Mouse (Mus musculus): Measurements from ENCODE around the gene Vat1l. TPM values are rescaled to one million over a fixed set of nuclear protein-coding genes. Genes with fewer than 3 reads are reported as not detected.

Gene Vat1l
- polyA plus RNA-seq, 1 experiment from 2014 or later: not detected

DNA sequence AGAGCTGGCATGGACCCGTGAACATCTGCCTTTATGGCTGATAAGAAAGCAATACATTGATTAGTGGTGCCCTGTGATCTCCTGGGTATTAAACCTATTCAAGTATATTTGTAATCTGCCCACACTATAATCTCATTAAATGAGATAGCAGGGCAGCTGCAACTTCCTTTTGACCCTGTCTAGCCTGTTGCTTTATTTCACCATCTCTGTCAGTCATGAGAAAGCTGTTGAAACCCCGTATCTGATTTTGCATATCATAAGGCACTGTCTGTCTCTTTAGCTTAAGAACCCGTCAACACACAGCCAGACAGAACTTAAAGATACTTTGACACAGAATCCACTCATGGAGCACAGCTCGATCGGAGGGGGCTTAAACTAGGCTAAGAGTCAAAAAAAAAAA is 213.1 kb downstream of the Vat1l start:
- no peak overlapping the region for H3K4me2 ChIP-seq (ENCODE audit: low read depth, low read length)
- H3K4me3 ChIP-seq (ENCODE audit: low read depth, low read length): no peak overlapping the region
- no peaks in the 10 kb centered on the region for H3K36me3 ChIP-seq (replicated peaks; ENCODE audit: insufficient read depth, low read length)
- ATAC-seq (no peak), DNase-seq (no peak)
- WGBS (ENCODE audit: insufficient replicate concordance): 56% methylated on average over 5 of the region's 5 CpGs
- TF ChIP-seq EP300 (IDR thresholded peaks at IDR 0.05; ENCODE audit: low read depth) (no peak), CTCF (IDR thresholded peaks at IDR 0.05; ENCODE audit: low read depth) (no peak)
- no peaks in the 10 kb centered on the region for H3K9me3 ChIP-seq (ENCODE audit: low read length)
- H3K9ac ChIP-seq (replicated peaks): no peak overlapping the region
- no peak overlapping the region for H3K27ac ChIP-seq (ENCODE audit: low read depth)
- no peaks in the 10 kb centered on the region for H3K4me1 ChIP-seq (ENCODE audit: insufficient read depth)
- no peaks in the 10 kb centered on the region for H3K27me3 ChIP-seq (ENCODE audit: insufficient read depth, low read length)

DNA sequence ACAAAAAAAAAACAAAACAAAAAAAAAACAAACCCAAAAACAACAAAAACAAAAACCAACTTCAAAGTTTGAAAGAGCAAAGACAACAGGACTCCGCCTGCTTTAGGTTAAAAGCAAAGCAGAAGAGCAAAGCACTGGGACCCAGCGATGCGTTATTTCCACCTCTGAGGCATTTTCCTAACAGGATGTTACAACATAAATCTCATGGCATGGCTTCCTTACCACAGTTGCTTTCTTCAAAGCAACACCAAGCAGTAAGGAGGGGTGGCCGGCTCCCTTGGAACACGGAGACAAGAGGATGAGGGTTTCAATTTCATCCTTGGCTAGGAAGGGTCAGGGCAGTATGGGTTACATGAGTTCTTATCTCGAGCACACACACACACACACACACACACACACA is 213.5 kb downstream of the Vat1l start:
- WGBS (ENCODE audit: insufficient replicate concordance): 43% methylated on average over 6 of the region's 6 CpGs
- no peak overlapping the region for H3K9ac ChIP-seq (replicated peaks)
- H3K4me2 ChIP-seq (ENCODE audit: low read depth, low read length): no peak overlapping the region
- H3K4me3 ChIP-seq (ENCODE audit: low read depth, low read length): no peak overlapping the region
- no peaks in the 10 kb centered on the region for H3K4me1 ChIP-seq (ENCODE audit: insufficient read depth)
- DNase-seq: no peak
- no peaks in the 10 kb centered on the region for H3K36me3 ChIP-seq (replicated peaks; ENCODE audit: insufficient read depth, low read length)
- no peak overlapping the region for H3K27ac ChIP-seq (ENCODE audit: low read depth)
- no peaks in the 10 kb centered on the region for H3K27me3 ChIP-seq (ENCODE audit: insufficient read depth, low read length)
- H3K9me3 ChIP-seq (ENCODE audit: low read length): no peaks in the 10 kb centered on the region
- no peak for TF ChIP-seq CTCF (IDR thresholded peaks at IDR 0.05; ENCODE audit: low read depth)
- ATAC-seq: no peak

DNA sequence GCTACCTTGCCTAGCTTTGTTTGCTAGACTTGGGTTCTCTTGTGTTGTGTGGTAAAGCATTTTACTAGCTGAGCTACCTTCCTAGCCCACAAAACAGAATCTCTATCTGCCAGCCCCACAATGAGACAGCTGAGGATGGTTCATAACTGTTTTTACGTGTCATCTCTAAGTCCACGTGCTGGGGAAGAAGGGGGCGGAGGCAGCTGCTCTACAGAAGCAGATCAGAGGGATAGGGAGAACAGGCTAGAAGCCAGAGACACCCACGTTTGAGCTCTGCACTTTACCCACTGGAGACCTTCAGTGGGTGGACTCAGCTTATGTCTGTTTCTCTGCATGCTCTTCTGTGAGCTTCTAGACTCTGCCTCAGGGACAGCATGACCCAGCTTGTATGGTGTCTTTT is 216.1 kb downstream of the Vat1l start:
- ATAC-seq: no peak
- Histone ChIP-seq H3K9ac (replicated peaks) (no peak overlapping the region), H3K27me3 (ENCODE audit: insufficient read depth, low read length) (no peaks in the 10 kb centered on the region), H3K36me3 (replicated peaks; ENCODE audit: insufficient read depth, low read length) (no peaks in the 10 kb centered on the region), H3K27ac (ENCODE audit: low read depth) (no peak overlapping the region), H3K4me1 (ENCODE audit: insufficient read depth) (no peaks in the 10 kb centered on the region), H3K9me3 (ENCODE audit: low read length) (no peaks in the 10 kb centered on the region), H3K4me2 (ENCODE audit: low read depth, low read length) (no peak overlapping the region), H3K4me3 (ENCODE audit: low read depth, low read length) (no peak overlapping the region)
- DNase-seq: no peak
- 57% methylated on average over 4 of the region's 4 CpGs for WGBS (ENCODE audit: insufficient replicate concordance)
- TF ChIP-seq CTCF (IDR thresholded peaks at IDR 0.05; ENCODE audit: low read depth) (no peak), EP300 (IDR thresholded peaks at IDR 0.05; ENCODE audit: low read depth) (no peak)

Other genes with a start within 250 kb of the Vat1l start
- 42.4 and 42.7 TPM in 2 replicates for gene Nudt7, start 72.1 kb upstream of the Vat1l start, polyA plus RNA-seq (2015; fragmentation: Nextera tagmentation; extraction: Ambion mirVana)
- gene Clec3a, start 212.5 kb downstream of the Vat1l start, polyA plus RNA-seq (2015; fragmentation: Nextera tagmentation; extraction: Ambion mirVana): not detected in 2 replicates
- gene Wwox, start 234.0 kb downstream of the Vat1l start, polyA plus RNA-seq (2015; fragmentation: Nextera tagmentation; extraction: Ambion mirVana): 3.6 and 3.9 TPM in 2 replicates

Measured in liver, postnatal 0 days (tissue).